Mouse (Mus musculus): ENCODE data around the gene Eri2. TPM values are rescaled to one million over a fixed set of nuclear protein-coding genes. Genes with fewer than 3 reads are reported as not detected.
"Not testable (repeated sequence)": the region's sequence is repeated elsewhere in the genome, so short reads cannot be mapped to it uniquely, and the experiment has no call there.

The Eri2 gene
- polyA plus RNA-seq, 2 experiments from 2014 or later: 9.2 to 12.0 TPM

GRCm38 (mm10) chr7:119739798-119740468 is 53.9 kb downstream of the Eri2 start:
- not testable (repeated sequence) for ATAC-seq

GRCm38 (mm10) chr7:119738877-119739276 is 55.0 kb downstream of the Eri2 start:
- no peak for ATAC-seq

- not testable (repeated sequence) for ATAC-seq
Measured at GRCm38 (mm10) chr7:119731262-119731661, 62.6 kb downstream of the Eri2 start.

- ATAC-seq: no peak
Measured at GRCm38 (mm10) chr7:119727621-119728020, 66.2 kb downstream of the Eri2 start.

- ATAC-seq: peak; percentile 20
Measured at GRCm38 (mm10) chr7:119720947-119721310, 72.9 kb downstream of the Eri2 start.

GRCm38 (mm10) chr7:119720253-119720946 is 73.5 kb downstream of the Eri2 start, which contains the start of gene Thumpd1:
Thumpd1 (minus strand) TSS chr7:119720798.
- peak; percentile 91 for ATAC-seq

Other genes starting within 250 kb of the Eri2 start
- gene Acsm2, start 239.7 kb downstream of the Eri2 start, polyA plus RNA-seq (2017; shearing (Covaris generic)): under 1 TPM in 1 of 2 experiments, not detected in 1; 0.25 TPM
- not detected for gene Acsm1, start 187.0 kb downstream of the Eri2 start, polyA plus RNA-seq (2017; shearing (Covaris generic))
- gene Acsm4, start 104.0 kb downstream of the Eri2 start, polyA plus RNA-seq (2017; shearing (Covaris generic)): not detected
- 10 to 100 TPM; 46.6 to 48.6 TPM for gene Thumpd1, start 73.3 kb downstream of the Eri2 start, polyA plus RNA-seq (2017; shearing (Covaris generic))
- gene Acsm3, start 33.1 kb downstream of the Eri2 start, polyA plus RNA-seq (2017; shearing (Covaris generic)): not detected
- gene Rexo5, start 52 bp downstream of the Eri2 start, polyA plus RNA-seq (2017; shearing (Covaris generic)): 10 to 100 TPM; 33.8 to 56.3 TPM
- gene Lyrm1, start 101.8 kb upstream of the Eri2 start, polyA plus RNA-seq (2017; shearing (Covaris generic)): 10 to 100 TPM; 20.3 to 22.3 TPM
- gene Dcun1d3, start 102.2 kb upstream of the Eri2 start, polyA plus RNA-seq (2017; shearing (Covaris generic)): 1 to 10 TPM; 6.1 to 7.7 TPM